Mouse (Mus musculus) embryonic facial prominence, embryonic 14.5 days (tissue): ENCODE results near the gene Kat6b. TPM values are rescaled to one million over a fixed set of nuclear protein-coding genes. Genes with fewer than 3 reads are reported as not detected.

ENCODE experiments used
- ATAC-seq: fragments of 200-750 bp; cut with Nextera tagmentation; 2 replicates; pipeline ENCODE4 v1.8.0; 2017; ENCODE audit warnings: low read depth, moderate number of reproducible peaks, moderate TSS enrichment
- DNase-seq: peaks from one replicate; pipeline ENCODE4 v3.0.0-alpha.2; 2015; ENCODE audit warnings: low spot score
- H3K27ac ChIP-seq: fragments of 300-500 bp; sonication (generic); replicated peaks from 2 replicates; pipeline ENCODE4 v1.5.1; 2014; ENCODE audit warnings: low read depth, mild to moderate bottlenecking, low read length, moderate library complexity
- H3K27me3 ChIP-seq: fragments of 300-500 bp; sonication (generic); replicated peaks from 2 replicates; pipeline ENCODE4 v1.6.1; 2014; ENCODE audit warnings: low read length; ENCODE audit not compliant: control insufficient read depth, insufficient read depth
- H3K36me3 ChIP-seq: fragments of 300-500 bp; sonication (generic); 2 replicates; pipeline ENCODE4 v1.6.1; 2014; ENCODE audit warnings: low read length, mixed read lengths; ENCODE audit not compliant: control insufficient read depth, insufficient read depth
- H3K4me1 ChIP-seq: fragments of 300-500 bp; sonication (generic); 2 replicates; pipeline ENCODE4 v1.6.1; 2014; ENCODE audit warnings: antibody characterized with exemption, low read length; ENCODE audit not compliant: control insufficient read depth, insufficient read depth
- H3K4me2 ChIP-seq: fragments of 300-500 bp; sonication (generic); 2 replicates; pipeline ENCODE4 v1.6.1; 2014; ENCODE audit warnings: low read depth, mild to moderate bottlenecking, low read length, moderate library complexity, mixed read lengths
- H3K4me3 ChIP-seq: fragments of 300-500 bp; sonication (generic); 2 replicates; pipeline ENCODE4 v1.5.1; 2014; ENCODE audit warnings: low read depth, mild to moderate bottlenecking, low read length
- H3K9ac ChIP-seq: fragments of 300-500 bp; sonication (generic); 2 replicates; pipeline ENCODE4 v1.6.1; 2014; ENCODE audit warnings: low read depth, mild to moderate bottlenecking, low read length, moderate library complexity, mixed read lengths
- H3K9me3 ChIP-seq: fragments of 300-500 bp; sonication (generic); 2 replicates; pipeline ENCODE4 v1.6.1; 2016; ENCODE audit warnings: low read length; ENCODE audit not compliant: control insufficient read depth
- WGBS: fragments of 180-500 bp; shearing (Covaris S2); extraction: QIAGEN DNeasy Blood & Tissue Kit; methylation state at CpG from one replicate; pipeline ENCODE4 v1.1.7; 2014; 5-methylcytosine and 5-hydroxymethylcytosine counted together
- polyA plus RNA-seq: library from polyadenylated mRNA; unstranded; fragments of >200 nt; fragmentation: Nextera tagmentation; extraction: Ambion mirVana; gene quantifications from 2 replicates; pipeline ENCODE4 v1.2.1, GENCODE M21; 2014

Kat6b gene
- polyA plus RNA-seq, 1 experiment from 2014 or later, result 18.0 TPM

- Histone ChIP-seq H3K27me3 (no peaks in the 10 kb centered on the region), H3K9me3 (no peaks in the 10 kb centered on the region), H3K9ac (no peak overlapping the region), H3K36me3 (no peaks in the 10 kb centered on the region), H3K27ac (no peak overlapping the region), H3K4me2 (no peak overlapping the region), H3K4me3 (no peak overlapping the region), H3K4me1 (0 out of 2 replicates have a peak, but pooled peaks cover 14% of the 10 kb centered on the region)
- ATAC-seq, result no peak
- no peak for DNase-seq
- 49% methylated on average over 4 of the region's 4 CpGs for WGBS
Measured at GRCm38 (mm10) chr14:21608886-21609285, 127.7 kb downstream of the Kat6b start.

DNA sequence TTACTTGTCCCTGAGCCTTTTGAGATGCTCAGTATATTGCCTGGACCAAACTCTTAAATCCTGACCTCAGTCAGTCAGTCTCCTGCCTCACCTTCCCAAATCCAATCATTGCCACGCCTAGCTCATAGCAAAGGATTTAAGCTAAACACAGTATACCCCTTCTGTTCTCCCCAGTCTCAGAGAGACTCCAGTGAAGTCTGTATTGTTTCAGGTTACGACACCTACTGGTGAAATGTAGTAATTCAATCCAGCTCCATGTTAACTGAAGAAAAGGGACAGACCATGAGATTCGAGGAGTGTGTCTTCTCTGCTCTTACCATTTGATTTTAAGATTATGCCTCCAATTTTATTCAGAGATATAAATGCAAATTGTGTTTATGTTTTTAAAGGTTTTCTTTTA is 129.0 kb downstream of the Kat6b start:
- ATAC-seq, result peak; percentile 71; the same call in 1 of the 2 replicates
- H3K9ac ChIP-seq, result no peak overlapping the region
- no peaks in the 10 kb centered on the region for H3K27me3 ChIP-seq
- WGBS, result 10% methylated on average over 3 of the region's 3 CpGs
- H3K4me2 ChIP-seq, result no peak overlapping the region
- no peak overlapping the region for H3K4me3 ChIP-seq
- H3K9me3 ChIP-seq, result no peaks in the 10 kb centered on the region
- DNase-seq, result peak; percentile 72
- H3K4me1 ChIP-seq, result 0 out of 2 replicates have a peak, but pooled peaks cover 15% of the 10 kb centered on the region
- H3K27ac ChIP-seq, result no peak overlapping the region
- 0 out of 2 replicates have a peak, but pooled peaks cover 3% of the 10 kb centered on the region for H3K36me3 ChIP-seq

DNA sequence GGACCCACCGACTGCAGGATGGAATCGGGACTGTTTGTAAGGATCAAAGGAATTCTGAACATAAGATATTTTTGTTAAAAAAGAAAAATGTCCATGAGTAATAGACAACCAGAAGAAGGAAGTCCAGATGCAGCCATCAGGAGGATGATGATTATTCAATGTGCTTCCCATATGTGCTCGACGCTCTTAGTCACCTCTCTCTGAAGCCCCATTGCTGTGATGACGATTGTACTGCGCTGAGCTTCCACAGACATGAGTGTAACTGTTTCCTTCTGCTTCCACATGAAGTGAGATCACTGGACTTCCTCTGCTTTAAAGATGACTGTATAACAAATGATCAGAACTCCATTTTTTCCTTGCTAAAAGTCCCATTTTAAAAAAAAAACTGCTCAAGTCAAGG is 131.8 kb downstream of the Kat6b start:
- no peak overlapping the region for H3K4me3 ChIP-seq
- ATAC-seq, result no peak
- H3K4me1 ChIP-seq, result peaks cover 20% of the 10 kb centered on the region
- H3K9ac ChIP-seq, result no peak overlapping the region
- H3K27me3 ChIP-seq, result no peaks in the 10 kb centered on the region
- DNase-seq, result peak; percentile 52
- no peaks in the 10 kb centered on the region for H3K9me3 ChIP-seq
- H3K27ac ChIP-seq, result no peak overlapping the region; the same call in 1 of the 2 replicates
- H3K36me3 ChIP-seq, result 0 out of 2 replicates have a peak, but pooled peaks cover 8% of the 10 kb centered on the region
- H3K4me2 ChIP-seq, result no peak overlapping the region
- 68% methylated on average over 6 of the region's 6 CpGs for WGBS

DNA sequence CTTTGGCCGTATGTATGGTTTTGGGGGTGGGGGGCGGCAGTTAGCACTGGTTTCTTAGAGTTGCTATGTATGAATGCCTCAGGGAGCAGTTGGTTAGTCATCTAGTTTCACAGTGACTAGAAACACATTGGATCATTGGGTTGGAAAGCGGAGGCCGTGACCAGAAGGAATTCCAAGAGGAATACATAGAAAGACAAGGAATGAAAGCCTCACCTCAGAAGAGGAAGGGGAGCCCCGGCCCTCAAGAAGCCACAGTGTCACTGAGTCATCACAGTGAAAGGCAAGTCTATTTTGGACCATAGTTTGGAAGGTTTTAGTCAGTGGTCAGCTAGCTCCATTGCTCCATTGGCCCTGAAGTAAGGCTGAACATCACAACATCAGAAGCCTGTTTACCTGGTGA is 132.9 kb downstream of the Kat6b start:
- H3K27ac ChIP-seq, result no peak overlapping the region
- DNase-seq, result no peak
- no peaks in the 10 kb centered on the region for H3K27me3 ChIP-seq
- H3K4me2 ChIP-seq, result no peak overlapping the region
- H3K4me3 ChIP-seq, result no peak overlapping the region
- 78% methylated on average over 5 of the region's 5 CpGs for WGBS
- H3K9ac ChIP-seq, result no peak overlapping the region
- H3K9me3 ChIP-seq, result no peaks in the 10 kb centered on the region
- peaks cover 15% of the 10 kb centered on the region; the same call in 1 of the 2 replicates for H3K36me3 ChIP-seq
- no peak for ATAC-seq
- peaks cover 14% of the 10 kb centered on the region for H3K4me1 ChIP-seq

GRCm38 (mm10) chr14:21615853-21616252 is 134.6 kb downstream of the Kat6b start:
- peaks cover 14% of the 10 kb centered on the region for H3K4me1 ChIP-seq
- no peak overlapping the region for H3K4me2 ChIP-seq
- peaks cover 28% of the 10 kb centered on the region for H3K36me3 ChIP-seq
- no peaks in the 10 kb centered on the region for H3K27me3 ChIP-seq
- no peak overlapping the region for H3K27ac ChIP-seq
- WGBS, result 88% methylated on average over 2 of the region's 2 CpGs
- no peaks in the 10 kb centered on the region for H3K9me3 ChIP-seq
- ATAC-seq, result no peak
- H3K9ac ChIP-seq, result no peak overlapping the region
- no peak for DNase-seq
- H3K4me3 ChIP-seq, result no peak overlapping the region

- no peak overlapping the region for H3K9ac ChIP-seq
- no peak overlapping the region for H3K4me2 ChIP-seq
- ATAC-seq (no peak), DNase-seq (peak; percentile 61)
- H3K27ac ChIP-seq, result peak overlapping the region; percentile 17; the same call in 1 of the 2 replicates
- H3K9me3 ChIP-seq, result no peaks in the 10 kb centered on the region
- peaks cover 33% of the 10 kb centered on the region for H3K36me3 ChIP-seq
- H3K27me3 ChIP-seq, result no peaks in the 10 kb centered on the region
- H3K4me1 ChIP-seq, result peaks cover 14% of the 10 kb centered on the region
- no peak overlapping the region for H3K4me3 ChIP-seq
- 35% methylated on average over 4 of the region's 4 CpGs for WGBS
Measured at GRCm38 (mm10) chr14:21617221-21617980, 136.2 kb downstream of the Kat6b start.

- no peak overlapping the region for H3K9ac ChIP-seq
- peaks cover 44% of the 10 kb centered on the region for H3K36me3 ChIP-seq
- DNase-seq (no peak), ATAC-seq (no peak)
- H3K4me1 ChIP-seq, result peaks cover 9% of the 10 kb centered on the region
- H3K4me3 ChIP-seq, result no peak overlapping the region
- H3K27ac ChIP-seq, result no peak overlapping the region
- H3K9me3 ChIP-seq, result no peaks in the 10 kb centered on the region
- H3K4me2 ChIP-seq, result no peak overlapping the region
- no peaks in the 10 kb centered on the region for H3K27me3 ChIP-seq
- WGBS, result 92% methylated on average over 7 of the region's 7 CpGs
Measured at GRCm38 (mm10) chr14:21619951-21620350, 138.7 kb downstream of the Kat6b start.

GRCm38 (mm10) chr14:21625946-21626345 is 144.7 kb downstream of the Kat6b start:
- H3K27ac ChIP-seq, result no peak overlapping the region
- H3K4me3 ChIP-seq, result no peak overlapping the region
- ATAC-seq, result no peak
- H3K9ac ChIP-seq, result no peak overlapping the region
- H3K4me2 ChIP-seq, result no peak overlapping the region
- H3K36me3 ChIP-seq, result peaks cover 69% of the 10 kb centered on the region
- WGBS, result 90% methylated on average over 9 of the region's 9 CpGs
- no peaks in the 10 kb centered on the region for H3K9me3 ChIP-seq
- no peaks in the 10 kb centered on the region for H3K27me3 ChIP-seq
- DNase-seq, result no peak
- 0 out of 2 replicates have a peak, but pooled peaks cover 2% of the 10 kb centered on the region for H3K4me1 ChIP-seq
